Mouse (Mus musculus) C2C12 (cell line): ENCODE results near the gene Fto. TPM values are rescaled to one million over a fixed set of nuclear protein-coding genes. Genes with fewer than 3 reads are reported as not detected.

Experiments
- H3K27me3 ChIP-seq: one replicate; pipeline ENCODE4 v1.6.1; 2011; ENCODE audit not compliant: control insufficient read depth, insufficient read depth, insufficient read length
- H3K36me3 ChIP-seq: one replicate; pipeline ENCODE4 v1.6.1; 2011; ENCODE audit not compliant: control insufficient read depth, insufficient read depth
- H3K4me3 ChIP-seq: one replicate; pipeline ENCODE4 v1.5.1; 2011; ENCODE audit warnings: mild to moderate bottlenecking, control low read depth; ENCODE audit not compliant: poor library complexity, insufficient read depth, severe bottlenecking
- H3K79me2 ChIP-seq: one replicate; pipeline ENCODE4 v1.6.1; 2011; ENCODE audit not compliant: control insufficient read depth, insufficient read depth
- H3K79me3 ChIP-seq: one replicate; pipeline ENCODE4 v1.6.1; 2011; ENCODE audit warnings: low read depth, control low read depth
- H3ac ChIP-seq: one replicate; pipeline ENCODE3; 2011; ENCODE audit warnings: low read depth; ENCODE audit not compliant: control insufficient read depth, insufficient read length
- CEBPB ChIP-seq: IDR thresholded peaks from one replicate; pipeline ENCODE4 v1.6.1; 2011; ENCODE audit warnings: low read depth, mild to moderate bottlenecking, control low read depth, moderate library complexity
- CTCF ChIP-seq: IDR thresholded peaks from one replicate; pipeline ENCODE4 v1.5.1; 2011; ENCODE audit not compliant: control insufficient read depth, insufficient read depth, insufficient read length
- FOSL1 ChIP-seq: IDR thresholded peaks from one replicate; pipeline ENCODE4 v1.8.0; 2011; ENCODE audit warnings: mild to moderate bottlenecking, low read length; ENCODE audit not compliant: poor library complexity, insufficient read depth, severe bottlenecking
- MAX ChIP-seq: IDR thresholded peaks from one replicate; pipeline ENCODE4 v1.6.1; 2011; ENCODE audit warnings: mild to moderate bottlenecking, control low read depth
- MYOD1 ChIP-seq: IDR thresholded peaks from one replicate; pipeline ENCODE4 v1.6.1; 2011; ENCODE audit warnings: low read depth; ENCODE audit not compliant: control insufficient read depth, insufficient read length
- MYOG ChIP-seq: IDR thresholded peaks from one replicate; pipeline ENCODE4 v1.6.1; 2011; ENCODE audit not compliant: control insufficient read depth, insufficient read length; ENCODE audit errors: extremely low read depth
- USF1 ChIP-seq: IDR thresholded peaks from one replicate; pipeline ENCODE4 v1.6.1; 2011; ENCODE audit warnings: low read depth, mild to moderate bottlenecking, control low read depth, moderate library complexity
- polyA plus RNA-seq: library from polyadenylated mRNA; unstranded; fragments of >200 nt; fragmentation: generic; extraction: Trizol; gene quantifications from one replicate; pipeline ENCODE4 v1.2.1, GENCODE M21; 2012; ENCODE audit warnings: missing spikeins

The Fto gene
- polyA plus RNA-seq, 1 experiment = 39.1 TPM

DNA sequence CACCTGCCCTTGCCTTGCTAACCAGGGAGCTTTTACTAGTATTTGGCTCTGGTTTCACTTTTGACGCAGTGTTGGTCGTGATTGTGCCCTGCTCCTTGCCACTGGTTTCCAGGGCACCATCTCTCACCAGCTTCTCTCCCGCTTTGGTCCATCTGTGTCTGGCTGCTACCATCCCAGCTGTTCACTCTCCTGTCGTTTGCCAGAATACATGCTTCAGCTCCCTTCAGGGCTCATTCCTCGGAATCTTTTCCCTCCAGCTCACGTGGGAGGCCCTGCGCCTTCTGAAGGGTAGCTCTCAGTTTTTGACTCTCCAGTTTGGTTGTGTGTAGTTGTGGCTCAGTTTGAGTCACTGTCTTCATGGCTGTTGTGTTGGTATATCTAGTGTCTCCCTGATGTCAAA is 37.3 kb downstream of the Fto start:
- Histone ChIP-seq H3K4me3 (no peak overlapping the region), H3K79me2 (peaks cover 75% of the 10 kb centered on the region), H3K36me3 (peaks cover 7% of the 10 kb centered on the region), H3K27me3 (no peaks in the 10 kb centered on the region), H3K79me3 (peaks cover 25% of the 10 kb centered on the region), H3ac (no peak overlapping the region)
- no peak for TF ChIP-seq MYOG
- no peak for TF ChIP-seq CEBPB
- TF ChIP-seq CTCF = no peak
- no peak for TF ChIP-seq USF1
- no peak for TF ChIP-seq MAX
- TF ChIP-seq FOSL1 = no peak
- no peak for TF ChIP-seq MYOD1

DNA sequence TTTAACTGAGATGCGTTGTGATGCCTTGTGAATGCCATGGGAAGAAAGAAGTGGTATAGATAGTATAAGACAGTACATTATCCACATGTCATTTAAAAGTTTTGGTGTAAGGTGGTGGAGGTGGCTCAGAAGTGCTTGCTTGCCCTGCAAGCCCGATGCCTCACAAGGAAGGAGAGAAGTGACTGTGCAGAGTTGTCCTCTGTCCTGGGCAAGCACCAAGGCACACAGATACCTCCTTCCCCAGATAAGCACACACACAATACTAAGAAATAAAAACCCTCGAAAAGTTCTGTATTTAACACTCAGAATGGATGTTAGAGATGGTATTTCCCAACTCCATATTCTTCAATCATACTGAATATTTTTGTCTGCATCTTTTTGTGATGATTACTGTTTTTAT is 39.3 kb downstream of the Fto start:
- no peak for TF ChIP-seq MYOD1
- TF ChIP-seq MAX = no peak
- no peak for TF ChIP-seq CEBPB
- no peak for TF ChIP-seq FOSL1
- TF ChIP-seq USF1 = no peak
- TF ChIP-seq MYOG = no peak
- no peak for TF ChIP-seq CTCF
- Histone ChIP-seq H3K27me3 (no peaks in the 10 kb centered on the region), H3K36me3 (peaks cover 15% of the 10 kb centered on the region), H3ac (no peak overlapping the region), H3K79me3 (peaks cover 32% of the 10 kb centered on the region), H3K79me2 (peaks cover 63% of the 10 kb centered on the region), H3K4me3 (no peak overlapping the region)

DNA sequence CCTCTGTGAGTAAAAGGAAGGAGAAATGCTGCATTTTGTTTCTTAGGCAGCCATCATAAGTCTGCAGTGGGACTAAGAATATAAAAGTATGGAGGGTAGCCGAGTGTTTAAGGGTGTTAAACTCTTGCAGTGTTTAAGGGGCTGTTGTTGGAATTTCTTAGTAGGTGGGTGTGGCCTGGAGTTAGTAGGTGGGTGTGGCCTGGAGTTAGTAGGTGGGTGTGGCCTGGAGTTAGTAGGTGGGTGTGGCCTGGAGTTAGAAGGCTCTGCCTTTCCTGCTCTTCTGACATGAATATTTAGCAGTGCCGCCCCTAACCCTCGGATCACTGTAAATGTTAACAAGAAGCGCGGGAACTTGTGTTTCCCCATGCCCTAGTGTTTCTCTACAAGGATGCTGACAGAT is 39.7 kb downstream of the Fto start:
- no peak overlapping the region for H3K4me3 ChIP-seq
- H3K79me2 ChIP-seq = peaks cover 60% of the 10 kb centered on the region
- H3ac ChIP-seq = no peak overlapping the region
- TF ChIP-seq MAX = no peak
- no peak for TF ChIP-seq CEBPB
- TF ChIP-seq MYOG = no peak
- TF ChIP-seq FOSL1 = no peak
- TF ChIP-seq CTCF = no peak
- no peak for TF ChIP-seq USF1
- no peak for TF ChIP-seq MYOD1
- H3K36me3 ChIP-seq = peaks cover 15% of the 10 kb centered on the region
- H3K79me3 ChIP-seq = peaks cover 29% of the 10 kb centered on the region
- H3K27me3 ChIP-seq = no peaks in the 10 kb centered on the region

DNA sequence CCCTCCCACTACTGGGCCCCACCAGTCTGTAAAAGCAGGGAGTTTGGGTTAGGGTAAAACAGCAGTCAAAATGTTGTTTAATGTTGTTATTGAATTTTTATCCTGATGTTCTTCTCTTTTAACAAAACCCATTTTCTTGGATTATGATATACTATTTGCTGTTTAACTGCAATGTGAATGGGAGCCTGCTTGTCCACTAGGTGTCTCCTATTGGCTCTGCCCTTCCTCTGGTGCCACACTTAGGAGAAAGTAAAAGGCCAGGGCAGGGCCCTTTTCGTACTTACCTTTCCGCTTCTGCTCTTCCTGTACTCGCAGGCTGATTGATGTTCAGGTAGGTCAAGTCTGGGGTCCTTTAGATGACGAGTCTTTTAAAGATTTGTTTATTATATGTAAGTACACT is 40.6 kb downstream of the Fto start:
- H3K79me3 ChIP-seq = peaks cover 25% of the 10 kb centered on the region
- H3ac ChIP-seq = no peak overlapping the region
- H3K79me2 ChIP-seq = peaks cover 63% of the 10 kb centered on the region
- peaks cover 15% of the 10 kb centered on the region for H3K36me3 ChIP-seq
- H3K4me3 ChIP-seq = no peak overlapping the region
- TF ChIP-seq USF1 (no peak), CEBPB (no peak), CTCF (no peak), MAX (no peak), MYOD1 (no peak), FOSL1 (no peak), MYOG (no peak)
- no peaks in the 10 kb centered on the region for H3K27me3 ChIP-seq

DNA sequence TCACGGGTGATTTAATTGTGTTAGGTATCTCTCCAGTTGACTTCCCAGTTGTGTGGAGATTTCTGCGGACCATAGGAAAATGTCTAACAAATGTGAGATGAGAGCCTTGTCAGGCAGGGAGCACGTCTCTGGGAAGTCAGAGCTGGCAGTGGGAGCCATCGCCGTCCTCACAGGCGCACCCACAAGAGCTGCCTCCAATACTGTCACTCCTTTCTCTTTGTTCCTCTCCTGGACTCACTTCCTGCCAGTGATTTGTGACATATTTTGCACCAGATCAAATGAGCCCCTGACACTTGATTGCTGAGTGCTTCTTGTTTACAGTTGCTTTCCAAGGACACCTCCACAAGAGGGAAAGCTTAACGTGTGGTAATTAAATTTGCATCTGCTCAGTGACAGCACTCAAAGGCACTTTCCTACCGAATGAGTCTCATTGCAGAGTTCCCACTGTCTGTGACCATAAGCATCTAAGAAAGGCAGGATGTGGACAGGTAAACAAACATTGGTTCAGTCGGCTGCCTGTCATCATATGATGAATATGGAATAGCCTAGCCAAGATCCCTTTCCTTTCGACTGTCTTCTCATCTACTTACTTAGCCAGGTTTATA is 42.1 kb downstream of the Fto start:
- H3K36me3 ChIP-seq = peaks cover 10% of the 10 kb centered on the region
- TF ChIP-seq MYOD1 (no peak), CTCF (no peak), USF1 (no peak), MYOG (no peak), CEBPB (no peak), MAX (no peak), FOSL1 (no peak)
- H3ac ChIP-seq = no peak overlapping the region
- peaks cover 56% of the 10 kb centered on the region for H3K79me2 ChIP-seq
- H3K79me3 ChIP-seq = peaks cover 28% of the 10 kb centered on the region
- no peaks in the 10 kb centered on the region for H3K27me3 ChIP-seq
- no peak overlapping the region for H3K4me3 ChIP-seq

DNA sequence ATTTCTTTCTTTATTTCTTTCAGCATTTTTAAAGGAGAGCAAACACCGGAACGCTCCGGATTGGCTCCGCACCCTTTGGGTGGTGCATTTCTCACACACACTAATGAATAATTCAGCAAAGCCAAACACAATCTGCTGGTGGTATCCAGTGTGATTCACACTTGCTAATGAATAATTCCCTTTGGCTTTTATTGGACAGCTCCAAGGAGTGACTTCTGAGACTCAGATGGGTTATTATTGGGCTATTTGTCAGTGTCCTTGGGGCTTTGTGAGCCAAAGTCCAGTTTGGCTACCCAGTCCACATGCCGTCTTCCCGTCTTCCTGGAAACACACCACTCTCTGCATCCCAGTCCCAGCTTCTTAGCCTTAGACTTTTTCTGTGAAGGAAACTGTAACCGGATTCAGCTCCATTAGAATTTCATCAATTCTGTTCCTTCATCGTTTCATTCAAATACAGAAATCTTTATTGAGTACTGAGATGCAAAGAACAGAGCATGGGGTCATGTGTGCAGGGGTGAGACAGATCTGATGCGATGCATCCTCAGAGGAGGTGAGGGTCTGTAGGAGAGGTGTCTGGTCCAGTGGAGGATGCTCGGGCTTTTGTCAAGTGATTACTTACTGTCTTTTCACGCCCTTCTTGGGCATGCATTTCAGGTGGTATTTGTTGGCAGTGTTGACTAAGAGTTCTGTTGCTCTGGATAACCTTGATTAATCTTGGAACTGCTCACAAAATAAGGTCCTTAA is 42.8 kb downstream of the Fto start:
- H3K27me3 ChIP-seq = no peaks in the 10 kb centered on the region

More for the DNA sequence above, 42.8 kb downstream of the Fto start:
- Histone ChIP-seq H3ac (no peak overlapping the region), H3K36me3 (peaks cover 10% of the 10 kb centered on the region), H3K4me3 (no peak overlapping the region), H3K79me2 (peaks cover 57% of the 10 kb centered on the region), H3K79me3 (peaks cover 28% of the 10 kb centered on the region)
- TF ChIP-seq MYOG = no peak
- TF ChIP-seq USF1 = no peak
- no peak for TF ChIP-seq FOSL1
- no peak for TF ChIP-seq MAX
- no peak for TF ChIP-seq CEBPB
- no peak for TF ChIP-seq CTCF
- no peak for TF ChIP-seq MYOD1
